Comparison of ENCODE assay signal across 8 mouse cellular contexts in the genomic region with DNA sequence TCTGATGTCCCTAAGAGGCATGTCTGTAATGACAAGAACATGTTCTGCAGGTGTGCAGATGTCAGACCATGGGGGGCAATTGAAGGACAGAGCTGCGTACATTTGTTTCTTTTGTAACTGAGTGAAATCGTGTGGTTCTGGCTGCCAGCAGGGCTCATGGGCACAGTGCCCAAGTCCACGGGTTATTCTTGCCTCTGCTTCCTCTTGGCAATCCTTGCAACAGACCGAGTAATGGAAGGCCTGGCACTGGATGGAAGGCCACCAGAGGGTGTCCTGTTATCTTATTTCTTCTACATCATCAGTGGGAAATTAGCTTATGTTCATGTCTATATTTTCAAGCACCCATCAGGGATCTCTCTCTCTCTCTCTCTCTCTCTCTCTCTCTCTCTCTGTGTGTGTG. TPM values are rescaled to one million over a fixed set of nuclear protein-coding genes. Genes with fewer than 3 reads are reported as not detected.
DNase-seq lines count a peak whose midpoint lies in the region; ATAC-seq and TF ChIP-seq lines count a peak whose summit lies in the region.

No protein-coding gene starts in this region.

- peak; percentile 41; the same call in 1 of the 2 replicates for ATAC-seq in liver, postnatal 0 days
- ATAC-seq in megakaryocyte-erythroid progenitor cell, adult 5-6 weeks (replicated peaks; ENCODE audit: low FRiP score, low TSS enrichment, poor library complexity, severe bottlenecking), result peak; percentile 45

- WGBS in liver, postnatal 0 days (ENCODE audit: insufficient replicate concordance), result 37% methylated on average over 4 of the region's 4 CpGs

- H3K4me2 ChIP-seq in liver, postnatal 0 days (ENCODE audit: low read depth, low read length), result no peak overlapping the region

- no peaks in the 10 kb centered on the region for H3K9me3 ChIP-seq in liver, postnatal 0 days (ENCODE audit: low read length)

- no peaks in the 10 kb centered on the region for H3K36me3 ChIP-seq in liver, postnatal 0 days (replicated peaks; ENCODE audit: insufficient read depth, low read length)

- no peak overlapping the region for H3K9ac ChIP-seq in liver, postnatal 0 days (replicated peaks)

- TF ChIP-seq CTCF in liver, postnatal 0 days (IDR thresholded peaks at IDR 0.05; ENCODE audit: low read depth), result peak; percentile 34; the same call in 1 of the 2 replicates

- H3K4me3 ChIP-seq in liver, postnatal 0 days (ENCODE audit: low read depth, low read length), result no peak overlapping the region
- no peak overlapping the region for H3K4me3 ChIP-seq in brown adipose tissue, adult 24 weeks (ENCODE audit: insufficient read depth, low read depth, low read length)

- peak; percentile 51 for DNase-seq in liver, postnatal 0 days
- no peak for DNase-seq in liver
- DNase-seq in gastrocnemius, postnatal 10 days, result peak; percentile 68
- peak; percentile 75 for DNase-seq in layer of hippocampus, adult 9-10 months (ENCODE audit: low spot score)
- DNase-seq in spleen, adult 12 weeks (ENCODE audit: low spot score), result no peak
- DNase-seq in T-cell, adult 2 months (ENCODE audit: low spot score), result no peak

- H3K27me3 ChIP-seq in liver, postnatal 0 days (ENCODE audit: insufficient read depth, low read length), result no peaks in the 10 kb centered on the region

- no peak overlapping the region for H3K27ac ChIP-seq in liver, postnatal 0 days (ENCODE audit: low read depth)
- H3K27ac ChIP-seq in brown adipose tissue, adult 24 weeks (replicated peaks; ENCODE audit: low read depth, low read length), result peak overlapping the region; percentile 78

- TF ChIP-seq EP300 in liver, postnatal 0 days (IDR thresholded peaks at IDR 0.05; ENCODE audit: low read depth), result no peak

- peaks cover 12% of the 10 kb centered on the region for H3K4me1 ChIP-seq in liver, postnatal 0 days (ENCODE audit: insufficient read depth)
- H3K4me1 ChIP-seq in brown adipose tissue, adult 24 weeks (ENCODE audit: control insufficient read depth, insufficient read depth, insufficient read length, low read length), result peaks cover 6% of the 10 kb centered on the region

RNA-seq across cellular contexts. Expression of a gene that starts 19.0 kb away (rescaled TPM):
- polyA plus RNA-seq in liver, postnatal 0 days (2015; fragmentation: Nextera tagmentation; extraction: Ambion mirVana), result 15.0 and 15.8 TPM in 2 replicates
- 8.2 and 8.3 TPM in 2 replicates for polyA plus RNA-seq in brown adipose tissue, adult 24 weeks (2012; ENCODE audit: insufficient read depth, insufficient read length, missing spikeins)
- total RNA-seq in gastrocnemius, postnatal 10 days (2021), result 10 to 100 TPM in 1 of 2 experiments, 1 to 10 TPM in 1; 9.7 to 12.7 TPM
- total RNA-seq in megakaryocyte-erythroid progenitor cell, adult 5-6 weeks (2014; fragmentation: Nextera tagmentation), result 22.3 and 26.3 TPM in 2 replicates
- 12.7 and 13.7 TPM in 2 replicates for total RNA-seq in megakaryocyte-erythroid progenitor cell, adult 5-6 weeks (2017)

RNA-seq across cellular contexts. Expression of a gene that starts 41.4 kb away (rescaled TPM):
- 6.6 and 7.0 TPM in 2 replicates for polyA plus RNA-seq in liver, postnatal 0 days (2015; fragmentation: Nextera tagmentation; extraction: Ambion mirVana)
- polyA plus RNA-seq in brown adipose tissue, adult 24 weeks (2012; ENCODE audit: insufficient read depth, insufficient read length, missing spikeins), result 12.6 and 15.1 TPM in 2 replicates
- 1 to 10 TPM; 6.4 to 7.3 TPM for total RNA-seq in gastrocnemius, postnatal 10 days (2021)
- 15.4 and 23.5 TPM in 2 replicates for total RNA-seq in megakaryocyte-erythroid progenitor cell, adult 5-6 weeks (2014; fragmentation: Nextera tagmentation)
- total RNA-seq in megakaryocyte-erythroid progenitor cell, adult 5-6 weeks (2017), result 7.6 and 18.7 TPM in 2 replicates

Comparison
In these comparisons a context has a peak if more than half of its experiments do, and no peak if none do; other contexts are left out.
1. DNase-seq: peak in liver, postnatal 0 days (single experiment), gastrocnemius, postnatal 10 days (single experiment) and layer of hippocampus, adult 9-10 months (single experiment); none in liver (single experiment), spleen, adult 12 weeks (single experiment) and T-cell, adult 2 months (single experiment).